Mouse (Mus musculus) left cerebral cortex, adult 9 months (tissue): ENCODE measurements around the gene Cops6.

Source experiments
- DNase-seq, 2 experiments: peaks; one replicate each; pipeline ENCODE4 v3.0.0; 2022; ENCODE audit warnings: low spot score in 2 of 2

Gene Cops6

DNA sequence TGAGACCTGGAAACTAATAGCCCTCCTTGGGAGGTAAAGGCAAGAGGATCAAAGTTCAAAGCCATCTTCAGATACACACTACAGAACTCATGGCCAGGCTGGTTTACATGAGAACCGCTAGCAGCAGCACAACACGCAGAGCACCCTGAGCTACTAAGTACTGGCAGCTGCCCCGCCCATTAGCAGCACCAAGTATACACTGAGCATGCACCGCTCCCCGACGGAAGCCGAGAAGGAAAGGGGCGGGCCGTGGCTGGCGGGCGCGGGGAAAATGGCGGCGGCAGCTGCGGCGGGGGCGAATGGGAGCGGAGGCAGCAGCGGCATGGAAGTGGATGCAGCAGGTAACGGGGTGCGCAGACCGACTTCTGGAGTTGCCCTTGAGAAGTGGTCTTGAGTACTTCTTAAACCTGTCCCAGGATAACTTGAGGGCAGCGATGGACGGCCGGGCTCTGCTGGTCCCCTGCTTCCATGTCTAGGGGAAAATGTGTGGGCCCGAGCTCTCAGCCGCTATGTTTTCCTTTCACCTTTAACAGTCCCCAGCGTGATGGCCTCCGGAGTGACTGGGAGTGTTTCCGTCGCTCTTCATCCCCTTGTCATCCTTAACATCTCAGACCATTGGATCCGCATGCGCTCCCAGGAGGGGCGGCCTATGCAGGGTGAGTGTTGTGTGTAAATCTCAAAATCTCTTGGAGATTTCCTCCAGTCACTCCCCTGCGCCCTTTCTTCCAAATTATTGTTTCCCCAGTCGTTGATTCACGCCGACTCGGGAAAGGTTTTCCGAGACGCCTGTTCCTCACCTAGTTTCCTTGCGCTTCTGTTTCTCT, at the start of gene Cops6:
TSS of gene Cops6 (plus strand) at position 230 of the 824 bp plus-strand sequence.
- DNase-seq = peak; percentile 83 to 94

DNA sequence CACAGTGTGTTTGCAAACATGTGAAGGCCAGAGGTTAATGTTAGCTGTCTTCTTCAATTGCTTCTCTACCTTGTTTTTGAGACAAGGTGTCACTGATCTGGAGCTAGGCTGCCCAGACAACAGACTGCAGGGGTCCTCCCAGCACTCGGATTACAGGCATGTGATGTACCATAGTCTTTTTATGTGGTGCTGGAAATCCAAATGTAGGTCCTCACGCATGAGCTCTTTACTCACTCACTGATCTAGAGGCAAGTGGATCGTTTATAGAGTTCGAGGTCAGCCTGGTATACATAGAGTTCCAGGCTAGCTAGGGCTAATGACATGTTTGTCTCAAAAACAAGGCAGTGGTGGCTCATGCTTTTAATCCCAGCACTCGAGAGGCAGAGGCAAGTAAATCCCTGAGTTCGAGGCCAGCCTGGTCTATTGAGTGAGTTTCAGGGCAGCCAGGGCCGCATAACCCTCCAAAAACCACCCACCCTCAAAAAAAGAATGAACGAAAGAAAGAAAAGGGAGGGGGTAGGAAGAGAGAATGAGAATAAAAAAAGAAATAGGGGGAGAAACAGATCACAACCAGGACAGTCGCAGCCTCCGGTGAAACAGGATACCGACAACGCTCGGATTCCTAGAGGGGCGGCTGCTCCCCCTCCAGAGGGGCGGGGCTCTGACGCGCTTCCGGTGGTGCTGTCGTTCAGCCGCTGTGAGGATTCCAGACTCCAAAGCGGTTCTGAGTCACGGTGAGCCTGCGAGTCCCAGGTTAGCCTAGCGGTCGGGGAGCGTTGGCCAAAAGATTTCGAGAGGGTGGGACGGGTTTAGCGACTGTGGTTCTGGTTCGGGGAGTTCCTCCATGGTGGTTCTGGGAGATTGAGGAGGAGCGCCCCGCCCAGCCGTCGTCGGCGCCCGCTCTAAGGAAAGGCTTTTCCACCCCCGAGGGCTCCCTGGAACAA, 44.3 kb upstream of the Cops6 start, which contains the start of gene Zscan21:
TSS of gene Zscan21 (plus strand) at position 649 of the 944 bp plus-strand sequence.
- DNase-seq = peak; percentile 58 to 85

DNA sequence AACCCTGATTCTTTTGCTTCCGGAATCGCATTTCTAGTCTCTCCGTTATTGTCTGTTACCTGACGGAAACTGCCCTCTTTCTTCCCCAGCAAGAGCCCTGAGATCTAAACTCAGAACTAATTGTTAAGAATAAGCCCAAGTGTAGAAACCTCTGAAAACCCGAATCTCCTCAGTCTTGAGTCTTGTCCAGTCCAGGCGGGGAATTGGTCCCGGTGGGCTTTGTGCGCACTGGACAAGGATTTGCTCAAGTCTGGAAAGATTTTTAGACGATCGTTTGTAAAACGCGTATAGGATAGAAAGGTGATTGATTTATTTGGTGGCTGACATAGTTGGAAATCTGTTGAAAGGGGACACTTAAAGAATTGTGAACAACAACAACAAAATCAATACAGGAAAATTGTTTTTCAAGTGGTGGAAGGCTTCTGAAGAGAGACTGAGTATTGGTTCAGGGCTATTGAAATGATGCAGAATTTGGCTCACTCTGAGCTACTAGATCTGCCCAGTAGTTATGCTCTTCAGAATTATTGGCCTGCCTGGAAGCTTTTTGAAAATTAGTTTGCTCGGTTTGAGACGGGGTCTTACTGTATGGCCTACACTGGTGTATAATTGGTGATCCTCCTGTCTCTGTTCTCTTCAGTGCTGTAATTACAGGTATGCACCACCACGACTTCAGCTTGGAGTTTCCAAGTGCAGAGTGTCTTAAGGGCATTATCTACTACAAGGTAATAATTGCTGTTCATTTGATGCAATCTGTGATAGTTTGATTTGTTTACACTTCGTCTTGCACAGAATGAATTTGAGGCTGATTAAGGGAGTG, 43.5 kb upstream of the Cops6 start:
- no peak for DNase-seq

DNA sequence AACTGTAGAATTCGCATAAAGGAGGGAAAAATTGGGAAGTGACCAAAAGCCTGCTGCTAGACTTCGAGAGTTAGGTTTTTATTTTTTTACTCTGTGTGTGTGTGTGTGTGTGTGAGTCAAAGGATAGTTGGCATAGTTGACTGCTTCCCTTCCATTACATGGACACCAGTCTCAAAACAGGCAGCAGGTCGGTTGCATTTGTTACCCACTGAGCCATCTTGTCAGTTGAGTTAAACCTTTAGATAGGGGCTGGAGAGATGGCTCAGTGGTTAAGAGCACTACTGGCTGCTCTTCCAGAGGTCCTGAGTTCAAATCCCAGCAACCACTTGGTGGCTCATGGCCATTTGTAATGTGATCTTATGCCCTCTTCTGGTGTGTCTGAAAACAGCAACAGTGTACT, 42.8 kb upstream of the Cops6 start:
- no peak for DNase-seq

DNA sequence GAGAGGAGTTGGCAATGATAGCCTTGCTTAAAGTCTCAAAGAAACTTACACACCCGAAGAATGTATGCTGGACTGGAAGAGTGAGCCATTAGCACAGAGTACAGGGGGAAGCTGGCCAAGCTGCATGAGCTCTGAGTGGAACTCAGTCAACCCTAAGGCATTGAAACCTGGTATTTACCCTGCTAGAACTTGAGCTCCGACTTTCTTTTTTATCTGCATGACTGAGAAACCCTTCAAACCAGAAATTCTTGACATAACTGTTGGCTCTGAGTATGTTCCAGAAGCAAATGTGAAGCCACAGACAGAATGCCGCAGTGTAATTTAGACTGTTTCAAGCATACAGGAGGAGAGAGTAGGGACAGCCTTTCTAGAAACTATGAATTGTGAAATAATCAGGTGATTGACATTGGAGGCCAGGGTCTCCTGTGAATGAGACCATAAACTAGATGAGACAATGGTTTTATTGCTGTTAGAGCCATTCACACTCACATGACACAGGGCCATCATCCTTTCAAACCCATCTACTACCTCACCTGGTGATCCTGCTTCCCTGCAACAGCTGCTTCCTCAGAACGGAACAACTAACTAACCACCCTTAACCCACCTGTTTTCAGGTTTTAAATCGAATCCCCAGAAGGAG, 28.3 kb upstream of the Cops6 start:
- DNase-seq = no peak

DNA sequence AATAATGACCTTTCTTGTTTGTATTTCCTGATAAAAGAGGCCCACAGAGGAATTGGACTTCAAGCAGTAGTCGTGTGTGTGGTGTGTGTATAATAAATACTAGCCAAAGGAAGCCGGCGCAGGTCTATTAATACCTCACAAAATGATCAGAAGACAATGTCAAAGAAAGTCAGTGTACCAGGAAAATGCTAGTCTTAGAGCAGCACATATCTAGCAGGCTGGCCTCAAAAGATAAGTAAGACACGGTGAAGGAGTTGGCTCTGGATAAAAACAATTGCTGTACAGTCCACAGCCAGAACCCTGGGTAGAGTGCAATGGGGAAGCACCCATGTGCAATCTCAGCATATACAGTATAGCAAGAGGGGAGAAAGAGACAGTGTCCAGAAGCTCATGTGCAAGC, 23.6 kb upstream of the Cops6 start:
- DNase-seq = no peak

DNA sequence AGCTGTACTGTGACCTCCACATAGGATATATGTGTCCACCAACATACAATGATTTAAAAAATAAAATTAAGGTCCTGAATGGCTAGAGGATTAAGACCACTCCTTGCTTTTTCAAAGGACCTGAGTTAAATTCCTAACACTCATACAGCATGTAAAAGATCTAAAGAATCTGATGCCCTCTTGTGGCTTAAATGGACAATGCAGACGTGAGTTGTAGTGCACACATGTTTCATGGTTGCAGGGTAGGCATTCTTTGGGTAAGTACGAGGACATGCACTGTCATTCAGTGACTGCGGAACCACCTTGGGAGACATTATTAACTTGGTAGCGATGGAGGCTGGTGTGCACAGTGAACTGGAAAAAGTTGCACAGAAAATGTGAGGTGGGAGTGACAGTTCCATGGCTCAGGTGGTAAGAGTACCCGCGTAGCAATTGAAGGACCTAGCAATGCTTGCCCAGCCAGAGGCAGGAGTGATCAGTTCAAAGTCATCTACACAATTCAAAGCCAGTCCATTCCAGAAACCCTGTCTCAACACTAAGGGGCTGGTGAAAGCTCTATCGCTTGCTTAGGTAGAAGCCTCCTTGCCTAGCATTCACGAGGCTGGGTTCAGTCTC, 22.8 kb upstream of the Cops6 start:
- no peak for DNase-seq

DNA sequence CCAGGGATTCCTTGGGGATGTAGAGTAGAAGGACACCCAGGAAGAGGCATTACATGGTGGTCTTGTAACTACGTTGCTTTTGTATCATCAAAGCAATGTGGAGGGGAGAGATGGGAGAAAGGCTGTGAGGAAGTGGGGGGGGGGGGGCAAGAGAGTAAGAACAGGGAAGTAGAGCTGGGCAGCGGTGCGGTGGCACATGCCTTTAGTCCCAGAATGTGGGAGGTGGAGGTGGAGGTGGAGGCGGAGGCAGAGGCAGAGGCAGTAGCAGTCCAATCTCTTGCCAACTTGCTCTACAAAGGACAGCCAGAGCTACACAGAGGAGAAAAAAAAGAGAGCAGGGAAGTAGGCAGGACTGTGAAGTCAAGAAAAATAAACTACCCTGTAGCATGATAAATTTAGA, 22.3 kb upstream of the Cops6 start:
- DNase-seq = no peak

DNA sequence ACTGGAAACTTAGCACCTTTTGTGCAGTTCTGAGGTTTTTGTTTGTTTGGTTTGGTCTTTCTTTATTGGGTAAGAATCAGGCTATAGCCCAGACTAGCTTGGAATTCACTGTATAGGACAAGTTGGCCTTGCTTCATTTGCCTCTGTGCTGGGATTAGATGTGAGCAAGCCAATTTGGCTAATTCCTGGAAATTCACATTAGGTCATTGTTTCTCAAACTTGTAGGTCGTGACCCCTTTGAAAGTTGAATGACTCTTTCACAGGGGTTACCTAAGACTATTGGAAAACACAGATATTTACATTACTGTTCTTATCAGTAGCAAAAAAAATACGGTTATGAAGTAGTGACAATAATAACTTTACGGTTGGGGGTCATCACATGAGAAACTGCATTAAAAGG, 6.5 kb upstream of the Cops6 start:
- no peak for DNase-seq

DNA sequence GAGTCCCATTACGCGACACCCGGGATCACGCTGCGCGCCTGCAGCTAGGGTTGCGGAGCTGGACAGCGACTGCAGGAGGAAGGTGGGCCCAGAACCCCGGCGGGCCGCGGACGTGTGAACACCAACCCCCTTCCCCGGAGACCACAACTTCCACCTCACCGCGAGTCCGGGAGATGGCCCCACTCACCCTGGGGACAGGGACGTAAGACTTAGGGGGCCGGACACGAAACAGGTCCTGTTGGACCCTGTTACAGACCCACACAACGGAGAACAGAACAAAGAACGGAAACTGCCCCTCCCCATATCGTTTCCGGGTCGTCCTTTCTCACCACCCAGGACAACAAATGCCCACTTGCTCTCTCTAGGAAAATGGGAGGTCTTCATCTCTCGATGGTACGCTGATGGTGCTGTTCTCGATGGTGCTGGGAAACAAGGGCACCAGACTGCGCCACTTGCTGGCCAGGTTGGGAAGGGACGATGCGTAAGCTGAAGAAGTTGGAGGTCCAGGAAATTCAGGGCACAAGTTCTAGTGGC, 5.4 kb upstream of the Cops6 start, which contains the start of gene Zfp113:
TSS of gene Zfp113 (minus strand) at position 302 of the 534 bp plus-strand sequence.
- peak; percentile 88 to 95 for DNase-seq

DNA sequence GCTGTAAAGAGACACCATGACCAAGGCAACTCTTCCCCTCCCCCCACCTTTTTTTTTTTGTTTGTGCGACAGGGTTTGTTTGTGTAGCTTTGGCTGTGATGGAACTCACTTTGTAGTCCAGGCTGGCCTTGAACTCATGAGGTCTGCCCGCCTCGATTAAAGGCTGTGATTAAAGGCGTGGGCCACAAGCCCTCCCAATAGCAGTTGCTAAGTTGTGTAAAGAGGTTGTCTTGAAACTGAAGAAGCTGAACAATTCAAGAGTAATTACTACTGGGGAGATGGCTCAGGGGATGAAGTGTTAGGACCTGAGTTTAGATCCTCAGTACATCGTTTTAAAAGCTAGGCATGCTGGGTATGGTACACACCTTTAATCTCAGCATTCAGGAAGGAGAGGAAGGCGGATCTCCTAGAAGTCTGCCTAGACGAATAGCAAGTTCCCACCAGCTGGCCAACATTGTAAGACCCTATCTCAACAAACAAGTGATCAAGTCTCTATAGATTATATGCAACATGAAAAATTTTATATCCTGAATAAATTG, 578 bp upstream of the Cops6 start:
- DNase-seq = no peak

DNA sequence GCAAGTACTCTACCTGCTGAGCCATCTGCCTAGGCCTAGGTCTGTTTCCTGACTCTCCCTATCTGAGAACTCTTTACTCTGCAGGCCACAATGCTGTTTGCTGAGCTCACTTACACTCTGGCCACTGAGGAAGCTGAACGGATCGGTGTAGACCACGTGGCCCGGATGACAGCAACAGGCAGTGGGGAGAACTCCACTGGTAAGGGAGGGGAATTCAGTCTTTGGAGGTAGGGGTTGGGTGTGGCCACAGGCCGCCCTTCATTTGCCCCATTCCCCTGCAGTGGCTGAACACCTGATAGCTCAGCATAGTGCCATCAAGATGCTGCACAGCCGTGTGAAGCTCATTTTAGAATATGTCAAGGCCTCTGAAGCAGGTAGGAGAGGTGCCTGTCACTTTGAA, 2.2 kb downstream of the Cops6 start:
- DNase-seq = no peak

DNA sequence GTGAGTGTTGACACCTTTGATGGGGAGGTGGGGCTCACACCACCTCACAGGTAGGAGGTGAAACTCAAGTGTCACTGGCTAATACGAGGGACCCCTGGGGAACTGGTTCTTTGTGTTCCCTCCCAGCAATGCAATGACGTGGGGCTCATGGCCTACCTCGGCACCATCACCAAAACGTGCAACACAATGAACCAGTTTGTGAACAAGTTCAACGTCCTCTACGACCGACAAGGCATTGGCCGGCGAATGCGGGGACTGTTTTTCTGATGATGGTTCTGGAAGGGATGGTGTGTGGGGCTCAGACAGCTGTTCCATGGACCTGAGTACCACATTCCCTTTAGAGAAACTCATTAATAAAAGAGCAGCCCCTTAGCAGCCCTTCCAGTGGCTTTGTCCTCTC, 2.7 kb downstream of the Cops6 start:
- no peak for DNase-seq

DNA sequence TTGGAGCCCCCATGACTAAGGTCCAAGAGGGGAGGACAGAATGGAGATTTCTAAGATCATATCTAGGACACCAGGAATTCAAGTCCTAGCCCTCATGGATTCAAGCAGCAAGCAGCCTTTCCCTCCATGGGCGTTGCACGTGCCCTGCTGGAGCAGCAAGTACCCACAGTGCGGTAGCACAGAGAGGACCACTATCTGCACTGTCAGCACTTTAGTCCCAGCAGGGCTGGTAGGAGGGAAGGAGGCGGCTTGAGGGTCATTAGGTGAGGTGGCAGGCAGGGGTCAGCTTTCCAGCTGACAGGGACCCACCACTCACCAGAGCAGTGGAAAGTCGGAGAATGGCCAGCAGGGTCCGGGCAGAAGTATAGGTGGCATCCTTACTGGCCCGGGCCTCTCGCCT, 4.7 kb downstream of the Cops6 start:
- DNase-seq = no peak

DNA sequence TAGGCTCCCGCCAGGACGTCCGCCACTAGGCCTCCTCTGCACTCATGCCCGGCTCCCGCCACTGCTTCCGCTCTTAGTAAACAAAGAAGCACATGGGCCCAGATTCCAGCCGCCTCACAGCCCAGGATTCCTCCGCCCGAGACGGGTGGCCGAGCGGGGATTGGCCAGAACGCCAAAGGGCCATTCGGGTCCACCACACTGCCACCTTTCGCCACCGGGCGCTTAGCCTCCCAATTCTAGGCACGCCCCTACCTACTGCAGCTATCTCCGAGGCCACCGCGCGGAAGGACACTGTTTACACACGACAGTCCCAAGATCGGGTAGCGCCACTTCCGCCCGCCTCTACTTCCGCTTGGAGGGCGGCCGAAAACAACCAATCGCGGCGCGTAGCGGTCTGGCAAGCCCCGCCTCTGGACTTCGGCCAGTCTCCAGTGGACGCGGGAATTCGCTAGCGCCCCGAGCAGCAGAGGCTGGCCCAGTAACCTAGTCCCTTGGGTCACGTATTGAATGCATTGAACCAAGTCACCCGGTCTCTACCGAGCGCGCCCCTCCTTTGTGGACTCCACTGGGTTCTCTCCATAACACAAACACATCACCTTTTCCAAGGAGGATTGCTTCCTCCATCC, 10.2 kb downstream of the Cops6 start:
- peak; percentile 84 to 95 for DNase-seq

DNA sequence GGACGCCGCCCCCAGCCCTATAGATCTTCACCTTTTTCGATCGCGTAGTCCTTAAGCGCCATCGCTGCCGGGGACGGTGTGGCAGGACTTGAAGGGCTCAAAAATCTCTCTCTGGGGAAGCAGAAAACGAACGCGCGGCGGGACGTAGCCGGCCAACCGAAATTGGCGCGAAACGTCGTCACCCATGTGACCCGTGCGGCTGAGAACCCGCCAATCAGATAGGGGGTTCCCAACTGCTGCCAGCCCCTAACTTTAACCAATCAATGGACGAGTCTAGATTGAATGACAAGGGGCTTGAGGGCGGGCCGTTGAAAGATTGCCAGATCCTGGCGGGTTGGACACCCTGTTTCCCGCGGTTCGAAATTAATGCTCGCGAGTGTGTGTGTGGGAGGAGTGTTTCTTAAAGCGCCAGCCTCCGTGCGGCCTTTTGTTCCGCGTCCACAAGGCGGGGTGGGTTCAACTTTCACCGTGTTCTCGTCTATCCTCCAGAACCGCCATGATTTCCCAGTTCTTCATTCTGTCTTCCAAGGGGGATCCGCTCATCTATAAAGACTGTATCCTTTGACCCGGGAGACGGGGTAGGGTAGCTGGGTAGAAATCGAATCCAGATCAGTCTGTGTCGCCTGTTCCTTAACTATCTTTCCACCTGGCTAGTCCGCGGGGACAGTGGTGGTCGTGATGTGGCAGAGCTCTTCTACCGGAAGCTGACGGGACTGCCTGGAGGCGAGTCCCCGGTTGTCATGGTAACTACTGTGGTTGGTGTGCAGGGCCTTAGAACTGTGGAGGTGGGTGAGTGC, 11.0 kb downstream of the Cops6 start, which contains the start of the genes Ap4m1 and Mcm7:
TSS of gene Ap4m1 (plus strand) at position 308 of the 797 bp plus-strand sequence.
TSS of gene Mcm7 (minus strand) at position 728 of the 797 bp plus-strand sequence.
- peak; percentile 94 to 99 for DNase-seq

DNA sequence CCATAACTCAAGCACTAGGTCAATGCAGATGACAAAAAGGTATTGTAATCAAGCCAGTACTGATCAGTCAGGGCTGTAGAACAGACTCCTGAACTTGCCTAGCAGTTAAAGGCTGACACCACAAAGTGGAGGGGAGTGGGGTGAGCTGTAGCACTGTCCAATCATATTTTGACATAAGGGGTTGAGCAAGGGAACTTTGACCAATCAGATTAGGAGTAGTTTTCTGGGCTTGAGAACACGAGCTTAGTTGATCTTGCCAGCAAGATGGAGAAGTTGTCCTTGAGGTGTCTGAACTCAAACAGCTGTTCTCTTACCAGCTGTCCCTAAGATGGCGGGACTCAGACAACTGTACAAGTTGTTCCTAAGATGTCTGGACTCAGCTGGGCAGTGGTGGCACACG, 12.3 kb downstream of the Cops6 start:
- no peak for DNase-seq

DNA sequence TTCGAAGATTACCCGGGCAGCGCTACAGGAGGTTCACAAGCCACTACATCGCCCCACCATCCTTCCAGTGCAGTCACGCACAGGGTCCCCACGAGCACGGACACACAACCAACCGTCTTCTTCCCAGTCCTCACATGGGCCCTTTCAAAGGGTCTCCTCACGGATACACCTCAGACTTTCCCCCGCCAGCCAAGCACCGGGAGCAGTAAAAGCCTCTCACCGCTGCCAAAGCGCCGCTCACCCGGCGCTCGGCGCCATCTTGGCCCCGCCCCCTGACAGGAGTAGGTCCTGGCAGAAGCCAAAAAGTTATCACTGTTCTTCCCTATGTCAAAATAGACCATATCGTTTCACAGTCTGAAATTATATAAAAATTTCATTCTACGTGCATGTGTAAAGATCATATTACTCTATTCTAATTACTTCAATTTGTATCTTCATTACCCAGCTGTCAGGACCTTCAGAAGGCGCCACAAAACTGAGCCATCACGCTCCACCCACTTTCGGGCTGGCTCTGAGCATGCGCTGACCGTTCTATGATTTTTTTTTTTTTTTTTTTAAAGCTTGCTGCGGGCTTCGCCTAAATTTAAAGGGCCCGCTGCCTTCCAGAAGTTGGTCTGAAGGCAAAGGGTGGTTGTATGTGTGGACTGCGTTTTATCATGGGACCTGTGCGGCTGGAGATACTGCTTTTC, 26.2 kb downstream of the Cops6 start, which contains the start of the genes Taf6 and Cnpy4:
TSS of gene Taf6 (minus strand) at position 502 of the 689 bp plus-strand sequence.
TSS of gene Cnpy4 (plus strand) at position 536 of the 689 bp plus-strand sequence.
- DNase-seq = peak in 1 of 2 experiments; percentile 79
